In genomic region chr7:19295503-19296185, GRCm38 (mm10) we compare ENCODE assay signal across 8 mouse cellular contexts. TPM values are rescaled to one million over a fixed set of nuclear protein-coding genes. Genes with fewer than 3 reads are reported as not detected.
DNase-seq lines count a peak whose midpoint lies in the region; ATAC-seq and TF ChIP-seq lines count a peak whose summit lies in the region.

No protein-coding gene starts in this region.

- H3K9ac ChIP-seq in heart, embryonic 13.5 days = peak overlapping the region; percentile 72
- peak overlapping the region; percentile 28 for H3K9ac ChIP-seq in kidney, postnatal 0 days (ENCODE audit: low read depth, low read length)
- peak overlapping the region; percentile 55; the same call in 1 of the 2 replicates for H3K9ac ChIP-seq in liver, adult 2 months (ENCODE audit: low read depth, low read length)

- peak; percentile 92 for TF ChIP-seq CTCF in kidney, postnatal 0 days (IDR thresholded peaks at IDR 0.05; ENCODE audit: low read depth)
- peak; percentile 92 for TF ChIP-seq CTCF in liver, adult 2 months (IDR thresholded peaks at IDR 0.05; ENCODE audit: low read depth, low read length)

- peak overlapping the region; percentile 43 for H3K4me3 ChIP-seq in heart, embryonic 13.5 days
- H3K4me3 ChIP-seq in kidney, postnatal 0 days (replicated peaks; ENCODE audit: low read depth, low read length) = peak overlapping the region; percentile 19
- peak overlapping the region; percentile 49; the same call in 1 of the 2 replicates for H3K4me3 ChIP-seq in liver, adult 2 months (ENCODE audit: insufficient read depth, low read depth, low read length)

- H3K79me2 ChIP-seq in liver, adult 2 months (ENCODE audit: control insufficient read depth, insufficient read depth, low read length) = no peaks in the 10 kb centered on the region

- no peaks in the 10 kb centered on the region for H3K36me3 ChIP-seq in heart, embryonic 13.5 days
- H3K36me3 ChIP-seq in kidney, postnatal 0 days (ENCODE audit: insufficient read depth, low read length) = no peaks in the 10 kb centered on the region
- H3K36me3 ChIP-seq in liver, adult 2 months (ENCODE audit: control insufficient read depth, insufficient read depth, low read length) = no peaks in the 10 kb centered on the region
- H3K36me3 ChIP-seq in splenic B cell, adult 2 months (ENCODE audit: control insufficient read depth, insufficient read depth, low read length, poor library complexity, severe bottlenecking) = no peaks in the 10 kb centered on the region

- DNase-seq in CD4-positive helper T cell, adult 2 months (ENCODE audit: low read depth, low spot score) = peak; percentile 89
- DNase-seq in brain, embryonic 18.5 days (ENCODE audit: low read depth, low spot score) = peak; percentile 63
- peak; percentile 95 for DNase-seq in kidney, postnatal 0 days (ENCODE audit: low spot score)
- peak; percentile 81 for DNase-seq in liver, adult 2 months (ENCODE audit: extremely low read depth, low read depth, low spot score)
- DNase-seq in naive thymus-derived CD4-positive, alpha-beta T cell, adult 2 months (ENCODE audit: low read depth) = peak; percentile 94
- peak; percentile 92 for DNase-seq in splenic B cell, adult 2 months (ENCODE audit: low read depth, low spot score)

- no peak for TF ChIP-seq POLR2A in liver, adult 2 months (IDR thresholded peaks at IDR 0.05; ENCODE audit: extremely low read depth, insufficient read depth, low read length)

- no peaks in the 10 kb centered on the region for H3K9me3 ChIP-seq in heart, embryonic 13.5 days
- no peaks in the 10 kb centered on the region for H3K9me3 ChIP-seq in kidney, postnatal 0 days (replicated peaks; ENCODE audit: low read length)

- H3K4me2 ChIP-seq in heart, embryonic 13.5 days = peak overlapping the region; percentile 68
- peak overlapping the region; percentile 50 for H3K4me2 ChIP-seq in kidney, postnatal 0 days (ENCODE audit: low read length)

- WGBS in heart, embryonic 13.5 days = 15% methylated on average over 22 of the region's 22 CpGs
- WGBS in kidney, postnatal 0 days = 15% methylated on average over 21 of the region's 22 CpGs
- WGBS in liver, adult 2 months = 17% methylated on average over 22 of the region's 22 CpGs

- peaks cover 20% of the 10 kb centered on the region for H3K4me1 ChIP-seq in heart, embryonic 13.5 days
- 0 out of 2 replicates have a peak, but pooled peaks cover 5% of the 10 kb centered on the region for H3K4me1 ChIP-seq in kidney, postnatal 0 days (replicated peaks; ENCODE audit: insufficient read depth, low read length)
- H3K4me1 ChIP-seq in liver, adult 2 months (ENCODE audit: control insufficient read depth, insufficient read depth, low read length) = no peaks in the 10 kb centered on the region

- ATAC-seq in erythroid progenitor cell, adult 5-6 weeks (replicated peaks; ENCODE audit: low FRiP score, poor library complexity, severe bottlenecking) = peak; percentile 73
- peak; percentile 34; the same call in 1 of the 2 replicates for ATAC-seq in heart, embryonic 13.5 days (ENCODE audit: extremely low read depth, insufficient number of reproducible peaks, low FRiP score, low TSS enrichment)
- peak; percentile 51; the same call in 1 of the 2 replicates for ATAC-seq in kidney, postnatal 0 days (replicated peaks; ENCODE audit: low FRiP score, low read depth)

- no peak overlapping the region for H3K27ac ChIP-seq in heart, embryonic 13.5 days (replicated peaks)
- no peak overlapping the region for H3K27ac ChIP-seq in kidney, postnatal 0 days
- H3K27ac ChIP-seq in liver, adult 2 months (replicated peaks; ENCODE audit: insufficient read depth, low read depth, low read length) = no peak overlapping the region

- no peaks in the 10 kb centered on the region for H3K27me3 ChIP-seq in heart, embryonic 13.5 days (replicated peaks)
- no peaks in the 10 kb centered on the region for H3K27me3 ChIP-seq in kidney, postnatal 0 days (ENCODE audit: insufficient read depth, low read length)
- H3K27me3 ChIP-seq in liver, adult 2 months (ENCODE audit: control insufficient read depth, insufficient read depth, low read length) = no peaks in the 10 kb centered on the region
- no peaks in the 10 kb centered on the region; the same call in 1 of the 2 replicates for H3K27me3 ChIP-seq in splenic B cell, adult 2 months (ENCODE audit: control insufficient read depth, insufficient read depth, low read length, poor library complexity, severe bottlenecking)

RNA-seq across cellular contexts. Expression of gene Rtn2, which starts 13.2 kb away (rescaled TPM):
- total RNA-seq in erythroid progenitor cell, adult 5-6 weeks (2015; ENCODE audit: low replicate concordance) = 4.0 TPM in 1 of 2 replicates, not detected in the other
- total RNA-seq in erythroid progenitor cell, adult 5-6 weeks (2017; ENCODE audit: low replicate concordance) = not detected in 2 replicates
- 26.1 and 29.3 TPM in 2 replicates for polyA plus RNA-seq in heart, embryonic 13.5 days (2015; fragmentation: Nextera tagmentation; extraction: Ambion mirVana)
- 7.3 and 7.4 TPM in 2 replicates for polyA plus RNA-seq in kidney, postnatal 0 days (2015; fragmentation: Nextera tagmentation; extraction: Ambion mirVana)
- total RNA-seq in liver, adult 2 months (2014; rRNA removed) = 0.27 and 0.65 TPM in 2 replicates
- 0.62 and 1.1 TPM in 2 replicates for polyA plus RNA-seq in liver, adult 2 months (2012; rRNA removed)

RNA-seq across cellular contexts. Expression of gene Fosb, which starts 14.2 kb away (rescaled TPM):
- 6.3 and 7.9 TPM in 2 replicates for total RNA-seq in erythroid progenitor cell, adult 5-6 weeks (2015; ENCODE audit: low replicate concordance)
- total RNA-seq in erythroid progenitor cell, adult 5-6 weeks (2017; ENCODE audit: low replicate concordance) = 1.3 and 3.3 TPM in 2 replicates
- polyA plus RNA-seq in heart, embryonic 13.5 days (2015; fragmentation: Nextera tagmentation; extraction: Ambion mirVana) = 0.14 and 0.16 TPM in 2 replicates
- polyA plus RNA-seq in kidney, postnatal 0 days (2015; fragmentation: Nextera tagmentation; extraction: Ambion mirVana) = 0.11 TPM in 2 replicates
- 0.07 and 0.09 TPM in 2 replicates for total RNA-seq in liver, adult 2 months (2014; rRNA removed)
- polyA plus RNA-seq in liver, adult 2 months (2012; rRNA removed) = 0.06 and 0.11 TPM in 2 replicates

RNA-seq across cellular contexts. Expression of gene Ppm1n, which starts 15.8 kb away (rescaled TPM):
- total RNA-seq in erythroid progenitor cell, adult 5-6 weeks (2015; ENCODE audit: low replicate concordance) = not detected in 2 replicates
- total RNA-seq in erythroid progenitor cell, adult 5-6 weeks (2017; ENCODE audit: low replicate concordance) = not detected in 2 replicates
- polyA plus RNA-seq in heart, embryonic 13.5 days (2015; fragmentation: Nextera tagmentation; extraction: Ambion mirVana) = not detected in 2 replicates
- polyA plus RNA-seq in kidney, postnatal 0 days (2015; fragmentation: Nextera tagmentation; extraction: Ambion mirVana) = 0.18 TPM in 1 of 2 replicates, not detected in the other
- 0.20 TPM in 1 of 2 replicates, not detected in the other for total RNA-seq in liver, adult 2 months (2014; rRNA removed)
- 0.13 TPM in 1 of 2 replicates, not detected in the other for polyA plus RNA-seq in liver, adult 2 months (2012; rRNA removed)

RNA-seq across cellular contexts. Expression of gene Vasp, which starts 24.0 kb away (rescaled TPM):
- 34.0 and 58.7 TPM in 2 replicates for total RNA-seq in erythroid progenitor cell, adult 5-6 weeks (2015; ENCODE audit: low replicate concordance)
- total RNA-seq in erythroid progenitor cell, adult 5-6 weeks (2017; ENCODE audit: low replicate concordance) = 17.9 and 26.7 TPM in 2 replicates
- 81.2 and 81.7 TPM in 2 replicates for polyA plus RNA-seq in heart, embryonic 13.5 days (2015; fragmentation: Nextera tagmentation; extraction: Ambion mirVana)
- 89.4 and 94.4 TPM in 2 replicates for polyA plus RNA-seq in kidney, postnatal 0 days (2015; fragmentation: Nextera tagmentation; extraction: Ambion mirVana)
- 6.3 and 11.3 TPM in 2 replicates for total RNA-seq in liver, adult 2 months (2014; rRNA removed)
- polyA plus RNA-seq in liver, adult 2 months (2012; rRNA removed) = 24.2 and 37.1 TPM in 2 replicates

RNA-seq across cellular contexts. Expression of gene Ercc1, which starts 48.9 kb away (rescaled TPM):
- total RNA-seq in erythroid progenitor cell, adult 5-6 weeks (2015; ENCODE audit: low replicate concordance) = 3.6 and 12.6 TPM in 2 replicates
- 1.2 and 1.8 TPM in 2 replicates for total RNA-seq in erythroid progenitor cell, adult 5-6 weeks (2017; ENCODE audit: low replicate concordance)
- 62.6 and 62.7 TPM in 2 replicates for polyA plus RNA-seq in heart, embryonic 13.5 days (2015; fragmentation: Nextera tagmentation; extraction: Ambion mirVana)
- polyA plus RNA-seq in kidney, postnatal 0 days (2015; fragmentation: Nextera tagmentation; extraction: Ambion mirVana) = 68.4 and 68.8 TPM in 2 replicates
- total RNA-seq in liver, adult 2 months (2014; rRNA removed) = 6.5 and 6.6 TPM in 2 replicates
- polyA plus RNA-seq in liver, adult 2 months (2012; rRNA removed) = 8.5 and 9.4 TPM in 2 replicates
